Mouse (Mus musculus): ENCODE results near the gene Ccdc188. TPM values are rescaled to one million over a fixed set of nuclear protein-coding genes. Genes with fewer than 3 reads are reported as not detected.

Gene Ccdc188
- not detected in 2 replicates for polyA plus RNA-seq (2015; fragmentation: Nextera tagmentation; extraction: Ambion mirVana)

GRCm38 (mm10) chr16:18217579-18217978 lies at the start of gene Ccdc188:
Gene Ccdc188 (plus strand): TSS chr16:18217879.
- Histone ChIP-seq H3K27me3 (replicated peaks; ENCODE audit: control insufficient read depth, insufficient read depth, low read length) (0 out of 2 replicates have a peak, but pooled peaks cover 2% of the 10 kb centered on the region), H3K9me3 (ENCODE audit: control insufficient read depth, low read length) (no peaks in the 10 kb centered on the region), H3K27ac (ENCODE audit: low read length) (no peak within 1 kb of the TSS), H3K4me2 (ENCODE audit: low read depth, low read length) (no peak within 1 kb of the TSS), H3K4me1 (ENCODE audit: control insufficient read depth, insufficient read depth, low read length) (peaks cover 14% of the 10 kb centered on the region), H3K4me3 (ENCODE audit: low read length) (no peak within 1 kb of the TSS), H3K9ac (ENCODE audit: low read depth, low read length) (no peak within 1 kb of the TSS), H3K36me3 (ENCODE audit: control insufficient read depth, insufficient read depth, low read length) (peaks cover 1% of the 10 kb centered on the region; the same call in 1 of the 2 replicates)
- ATAC-seq, result no peak
- 89% methylated on average over 4 of the region's 4 CpGs for WGBS

GRCm38 (mm10) chr16:18169156-18169555 lies 48.5 kb upstream of the Ccdc188 start:
- WGBS, result 77% methylated on average over 5 of the region's 5 CpGs
- ATAC-seq, result no peak
- H3K4me3 ChIP-seq (ENCODE audit: low read length), result no peak overlapping the region
- no peaks in the 10 kb centered on the region for H3K9me3 ChIP-seq (ENCODE audit: control insufficient read depth, low read length)
- H3K4me2 ChIP-seq (ENCODE audit: low read depth, low read length), result no peak overlapping the region
- no peaks in the 10 kb centered on the region for H3K27me3 ChIP-seq (replicated peaks; ENCODE audit: control insufficient read depth, insufficient read depth, low read length)
- H3K27ac ChIP-seq (ENCODE audit: low read length), result no peak overlapping the region
- no peaks in the 10 kb centered on the region for H3K4me1 ChIP-seq (ENCODE audit: control insufficient read depth, insufficient read depth, low read length)
- no peaks in the 10 kb centered on the region for H3K36me3 ChIP-seq (ENCODE audit: control insufficient read depth, insufficient read depth, low read length)
- no peak overlapping the region for H3K9ac ChIP-seq (ENCODE audit: low read depth, low read length)

GRCm38 (mm10) chr16:18169776-18170175 lies 47.9 kb upstream of the Ccdc188 start:
- no peaks in the 10 kb centered on the region for H3K4me1 ChIP-seq (ENCODE audit: control insufficient read depth, insufficient read depth, low read length)
- no peaks in the 10 kb centered on the region for H3K9me3 ChIP-seq (ENCODE audit: control insufficient read depth, low read length)
- no peaks in the 10 kb centered on the region for H3K27me3 ChIP-seq (replicated peaks; ENCODE audit: control insufficient read depth, insufficient read depth, low read length)
- no peak for ATAC-seq
- H3K4me2 ChIP-seq (ENCODE audit: low read depth, low read length), result no peak overlapping the region
- H3K27ac ChIP-seq (ENCODE audit: low read length), result no peak overlapping the region
- H3K4me3 ChIP-seq (ENCODE audit: low read length), result no peak overlapping the region
- 91% methylated on average over 3 of the region's 3 CpGs for WGBS
- H3K36me3 ChIP-seq (ENCODE audit: control insufficient read depth, insufficient read depth, low read length), result no peaks in the 10 kb centered on the region
- H3K9ac ChIP-seq (ENCODE audit: low read depth, low read length), result no peak overlapping the region

DNA sequence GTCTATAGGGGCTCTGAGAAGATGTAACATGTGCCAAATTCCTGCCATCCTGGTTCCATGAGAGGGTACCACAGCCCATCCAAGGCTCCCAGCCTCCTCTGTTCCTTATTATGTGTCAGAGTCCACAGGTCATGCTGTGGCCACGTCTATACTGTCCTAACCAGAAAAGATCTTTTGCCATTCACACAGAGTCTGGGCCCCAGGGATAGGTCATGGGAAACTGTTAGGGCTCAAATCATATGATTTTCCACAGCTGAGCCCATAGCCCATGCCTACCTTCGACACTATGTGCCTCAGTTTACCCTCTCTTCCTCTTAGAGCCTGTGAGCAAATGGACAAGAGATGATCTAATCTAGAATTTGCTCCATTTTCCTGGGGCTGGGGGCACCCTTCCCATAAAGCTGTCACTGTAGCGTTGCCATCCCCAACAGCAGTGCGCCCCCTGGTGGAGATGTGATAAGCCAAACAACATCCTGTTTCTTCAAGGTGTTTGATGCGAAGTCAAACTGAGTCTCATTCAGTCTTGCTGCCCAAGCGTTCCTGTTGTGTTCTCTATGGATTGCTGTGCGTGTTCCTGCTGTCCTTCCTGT lies 45.3 kb upstream of the Ccdc188 start:
- Histone ChIP-seq H3K9me3 (ENCODE audit: control insufficient read depth, low read length) (no peaks in the 10 kb centered on the region), H3K27ac (ENCODE audit: low read length) (no peak overlapping the region), H3K27me3 (replicated peaks; ENCODE audit: control insufficient read depth, insufficient read depth, low read length) (no peaks in the 10 kb centered on the region), H3K4me1 (ENCODE audit: control insufficient read depth, insufficient read depth, low read length) (peaks cover 8% of the 10 kb centered on the region), H3K9ac (ENCODE audit: low read depth, low read length) (no peak overlapping the region), H3K4me2 (ENCODE audit: low read depth, low read length) (no peak overlapping the region), H3K4me3 (ENCODE audit: low read length) (no peak overlapping the region), H3K36me3 (ENCODE audit: control insufficient read depth, insufficient read depth, low read length) (no peaks in the 10 kb centered on the region)
- 11% methylated on average over 7 of the region's 7 CpGs for WGBS
- ATAC-seq, result no peak

- no peak overlapping the region for H3K27ac ChIP-seq (ENCODE audit: low read length)
- H3K9ac ChIP-seq (ENCODE audit: low read depth, low read length), result no peak overlapping the region
- ATAC-seq, result no peak
- no peak overlapping the region for H3K4me2 ChIP-seq (ENCODE audit: low read depth, low read length)
- H3K27me3 ChIP-seq (replicated peaks; ENCODE audit: control insufficient read depth, insufficient read depth, low read length), result no peaks in the 10 kb centered on the region
- H3K36me3 ChIP-seq (ENCODE audit: control insufficient read depth, insufficient read depth, low read length), result no peaks in the 10 kb centered on the region
- H3K4me1 ChIP-seq (ENCODE audit: control insufficient read depth, insufficient read depth, low read length), result peaks cover 8% of the 10 kb centered on the region
- no peaks in the 10 kb centered on the region for H3K9me3 ChIP-seq (ENCODE audit: control insufficient read depth, low read length)
- WGBS, result 68% methylated on average over 9 of the region's 9 CpGs
- no peak overlapping the region for H3K4me3 ChIP-seq (ENCODE audit: low read length)
These were observed 44.4 kb upstream of the Ccdc188 start for GRCm38 (mm10) chr16:18173231-18173630.

DNA sequence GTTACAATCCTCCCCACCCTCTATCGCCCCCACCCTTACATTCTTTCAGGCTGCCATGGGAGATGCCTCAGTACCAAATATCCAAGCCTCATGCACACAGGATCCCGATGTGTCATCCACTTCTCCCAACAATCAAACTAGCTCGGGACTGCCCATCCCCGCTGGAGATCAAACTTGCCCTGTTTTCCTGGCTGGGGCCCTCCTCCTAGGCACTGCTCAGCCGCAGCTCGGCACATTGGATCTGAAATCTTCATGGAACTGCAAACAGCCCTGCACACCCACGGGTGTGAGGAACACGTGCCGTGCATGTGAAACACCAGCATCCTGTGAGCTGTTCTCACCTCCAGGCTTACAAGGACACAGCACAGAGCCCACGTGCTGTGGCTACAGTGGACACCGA lies 43.9 kb upstream of the Ccdc188 start:
- no peak overlapping the region for H3K27ac ChIP-seq (ENCODE audit: low read length)
- no peak overlapping the region for H3K4me2 ChIP-seq (ENCODE audit: low read depth, low read length)
- H3K36me3 ChIP-seq (ENCODE audit: control insufficient read depth, insufficient read depth, low read length), result no peaks in the 10 kb centered on the region
- H3K27me3 ChIP-seq (replicated peaks; ENCODE audit: control insufficient read depth, insufficient read depth, low read length), result no peaks in the 10 kb centered on the region
- WGBS, result 61% methylated on average over 11 of the region's 11 CpGs
- H3K9me3 ChIP-seq (ENCODE audit: control insufficient read depth, low read length), result no peaks in the 10 kb centered on the region
- ATAC-seq, result no peak
- H3K4me1 ChIP-seq (ENCODE audit: control insufficient read depth, insufficient read depth, low read length), result peaks cover 9% of the 10 kb centered on the region
- H3K4me3 ChIP-seq (ENCODE audit: low read length), result no peak overlapping the region
- H3K9ac ChIP-seq (ENCODE audit: low read depth, low read length), result no peak overlapping the region

DNA sequence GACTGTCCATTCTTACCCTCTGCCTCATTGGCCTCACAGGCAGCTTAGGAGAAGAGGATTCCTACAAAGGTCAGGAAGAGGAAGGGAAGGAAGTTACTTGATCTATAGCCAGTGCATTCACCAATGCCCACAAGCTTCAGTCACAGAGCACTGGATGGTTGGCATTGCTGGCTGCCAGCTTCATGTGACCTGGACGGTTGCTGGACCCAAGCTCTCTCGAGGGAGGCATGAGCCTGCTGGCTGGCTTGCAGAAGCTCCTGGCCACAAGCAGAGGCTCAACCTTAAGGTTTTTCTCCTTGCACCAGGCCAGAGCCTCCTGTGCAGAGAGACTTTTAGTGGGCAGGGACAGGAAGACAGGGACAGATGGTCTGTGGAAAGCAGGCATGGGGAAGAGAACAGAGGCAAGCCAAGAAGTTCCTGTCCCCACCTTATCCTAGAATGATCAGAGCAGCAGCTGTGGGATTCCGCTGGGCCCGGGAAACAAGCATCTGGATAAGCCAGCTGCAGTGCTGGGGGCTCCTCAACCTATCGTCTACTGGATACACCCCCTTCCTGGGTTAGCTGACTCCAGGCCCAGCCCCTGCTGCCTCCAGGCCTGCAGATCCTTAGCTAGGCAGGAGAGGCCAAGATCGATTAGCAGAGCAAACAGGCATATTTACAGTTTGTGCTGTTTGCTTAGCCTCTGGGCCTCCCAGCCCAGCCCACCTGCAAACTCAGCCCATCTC lies 41.7 kb upstream of the Ccdc188 start:
- no peak overlapping the region for H3K9ac ChIP-seq (ENCODE audit: low read depth, low read length)
- no peak overlapping the region for H3K4me2 ChIP-seq (ENCODE audit: low read depth, low read length)
- no peak overlapping the region for H3K27ac ChIP-seq (ENCODE audit: low read length)
- H3K27me3 ChIP-seq (replicated peaks; ENCODE audit: control insufficient read depth, insufficient read depth, low read length), result no peaks in the 10 kb centered on the region
- no peaks in the 10 kb centered on the region for H3K9me3 ChIP-seq (ENCODE audit: control insufficient read depth, low read length)
- ATAC-seq, result peak; percentile 67
- 28% methylated on average over 6 of the region's 6 CpGs for WGBS
- no peaks in the 10 kb centered on the region for H3K36me3 ChIP-seq (ENCODE audit: control insufficient read depth, insufficient read depth, low read length)
- H3K4me1 ChIP-seq (ENCODE audit: control insufficient read depth, insufficient read depth, low read length), result peaks cover 16% of the 10 kb centered on the region
- no peak overlapping the region for H3K4me3 ChIP-seq (ENCODE audit: low read length)

DNA sequence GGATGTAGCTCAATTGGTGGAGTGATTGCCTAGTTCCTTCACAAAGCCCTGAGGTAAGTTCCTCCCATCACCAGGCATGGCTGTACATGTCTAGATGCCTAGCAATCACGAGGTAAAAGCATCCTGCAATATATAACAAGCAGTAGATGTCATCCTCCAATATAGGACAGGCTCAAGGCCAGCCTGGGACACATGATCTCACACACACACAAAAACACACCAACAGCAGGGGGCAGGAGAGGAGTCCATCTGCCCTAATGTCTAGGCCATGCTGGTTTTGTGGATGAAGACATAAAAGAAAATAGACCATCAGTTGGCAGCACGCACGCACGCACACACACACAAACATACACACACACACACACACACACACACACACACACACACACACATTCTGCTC lies 40.9 kb upstream of the Ccdc188 start:
- Histone ChIP-seq H3K4me3 (ENCODE audit: low read length) (no peak overlapping the region), H3K9ac (ENCODE audit: low read depth, low read length) (no peak overlapping the region), H3K27me3 (replicated peaks; ENCODE audit: control insufficient read depth, insufficient read depth, low read length) (no peaks in the 10 kb centered on the region), H3K9me3 (ENCODE audit: control insufficient read depth, low read length) (no peaks in the 10 kb centered on the region), H3K4me1 (ENCODE audit: control insufficient read depth, insufficient read depth, low read length) (peaks cover 19% of the 10 kb centered on the region), H3K4me2 (ENCODE audit: low read depth, low read length) (no peak overlapping the region), H3K27ac (ENCODE audit: low read length) (no peak overlapping the region), H3K36me3 (ENCODE audit: control insufficient read depth, insufficient read depth, low read length) (no peaks in the 10 kb centered on the region)
- 69% methylated on average over 4 of the region's 4 CpGs for WGBS
- ATAC-seq, result no peak

DNA sequence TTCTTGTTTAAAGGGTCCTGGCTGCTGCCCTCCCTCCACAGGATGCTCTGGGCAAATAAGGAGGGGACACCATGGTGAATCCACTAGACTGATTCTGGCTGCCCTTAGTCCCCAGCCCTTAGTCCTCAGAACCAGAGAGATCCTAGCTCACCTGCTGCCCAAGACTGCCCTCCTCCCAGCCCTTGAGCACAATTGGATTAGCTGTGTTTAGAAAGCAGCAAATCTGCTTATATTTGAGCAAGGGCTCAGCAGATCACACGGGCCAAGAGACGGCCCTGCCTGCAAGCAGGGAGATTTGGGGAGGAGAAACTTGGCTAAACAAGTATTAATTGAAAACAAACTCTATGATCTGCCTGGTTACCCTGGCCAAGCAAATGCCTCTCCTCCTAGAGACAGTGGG lies 38.1 kb upstream of the Ccdc188 start:
- no peak for ATAC-seq
- H3K36me3 ChIP-seq (ENCODE audit: control insufficient read depth, insufficient read depth, low read length), result no peaks in the 10 kb centered on the region
- no peak overlapping the region for H3K4me2 ChIP-seq (ENCODE audit: low read depth, low read length)
- no peak overlapping the region for H3K4me3 ChIP-seq (ENCODE audit: low read length)
- H3K9me3 ChIP-seq (ENCODE audit: control insufficient read depth, low read length), result no peaks in the 10 kb centered on the region
- H3K9ac ChIP-seq (ENCODE audit: low read depth, low read length), result no peak overlapping the region
- H3K4me1 ChIP-seq (ENCODE audit: control insufficient read depth, insufficient read depth, low read length), result peaks cover 26% of the 10 kb centered on the region
- 35% methylated on average over 2 of the region's 2 CpGs for WGBS
- H3K27ac ChIP-seq (ENCODE audit: low read length), result no peak overlapping the region
- no peaks in the 10 kb centered on the region for H3K27me3 ChIP-seq (replicated peaks; ENCODE audit: control insufficient read depth, insufficient read depth, low read length)
